Mouse (Mus musculus) gastrocnemius, postnatal 14 days (tissue): ENCODE measurements around the gene Acy3. TPM values are rescaled to one million over a fixed set of nuclear protein-coding genes. Genes with fewer than 3 reads are reported as not detected.
"Not testable (repeated sequence)": the region's sequence is repeated elsewhere in the genome, so short reads cannot be mapped to it uniquely, and the experiment has no call there.

Experiments
- DNase-seq: peaks from one replicate; pipeline ENCODE4 v3.0.0; 2021; ENCODE audit warnings: mixed read lengths
- intact Hi-C: fragments of 180-260 bp; cut with DNase I; formaldehyde crosslinking; loops from one replicate; pipeline ENCODE4 v1.15.1; 2025; ENCODE audit warnings: low total_unique reads
- total RNA-seq, 2 experiments: library from RNA; stranded (reverse); gene quantifications; 2 replicates each; pipeline ENCODE4 v1.2.3; 2021

Acy3 gene
- total RNA-seq, 2 experiments from 2014 or later, result 3.6 to 4.2 TPM

DNA sequence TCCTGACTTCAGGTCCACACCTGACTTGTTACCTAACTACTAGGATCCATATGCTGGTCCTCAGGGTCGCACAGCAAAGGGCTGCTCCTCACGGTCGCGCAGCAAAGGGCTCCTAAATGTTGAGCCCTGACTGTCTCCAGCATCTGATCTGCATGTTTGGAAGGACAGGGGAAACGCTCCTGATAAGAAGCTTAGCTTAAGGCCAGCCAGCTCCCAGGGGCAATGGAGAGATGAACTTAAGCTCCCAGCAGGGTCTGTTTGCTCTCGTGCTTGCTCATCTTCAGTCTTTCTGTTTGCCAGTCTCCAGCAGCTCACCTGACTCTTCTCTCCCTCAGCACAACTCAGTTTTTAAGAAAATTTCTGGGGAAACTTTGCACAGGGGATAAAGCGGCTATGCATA lies 46.3 kb downstream of the Acy3 start:
- intact Hi-C loops, result no loop called here
- DNase-seq, result no peak

DNA sequence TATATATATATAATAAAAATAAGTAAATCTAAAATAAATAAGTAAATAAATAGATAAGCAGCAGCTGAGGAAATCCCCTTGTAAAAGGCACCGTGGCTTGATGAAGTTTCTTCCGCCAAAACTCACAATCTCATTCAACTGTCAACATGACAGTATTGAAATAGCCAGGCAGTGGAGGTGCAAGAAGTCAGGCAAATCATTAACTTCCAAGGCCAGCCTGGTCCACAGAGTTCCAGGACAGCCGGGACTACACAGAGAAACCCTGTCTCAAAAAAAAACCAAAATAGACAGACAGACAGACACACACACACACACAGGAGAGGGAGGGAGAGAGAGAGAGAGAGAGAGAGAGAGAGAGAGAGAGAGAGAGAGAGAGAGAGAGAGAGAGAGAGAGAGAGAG lies 46.9 kb downstream of the Acy3 start:
- intact Hi-C loops, result no loop called here
- DNase-seq, result no peak

DNA sequence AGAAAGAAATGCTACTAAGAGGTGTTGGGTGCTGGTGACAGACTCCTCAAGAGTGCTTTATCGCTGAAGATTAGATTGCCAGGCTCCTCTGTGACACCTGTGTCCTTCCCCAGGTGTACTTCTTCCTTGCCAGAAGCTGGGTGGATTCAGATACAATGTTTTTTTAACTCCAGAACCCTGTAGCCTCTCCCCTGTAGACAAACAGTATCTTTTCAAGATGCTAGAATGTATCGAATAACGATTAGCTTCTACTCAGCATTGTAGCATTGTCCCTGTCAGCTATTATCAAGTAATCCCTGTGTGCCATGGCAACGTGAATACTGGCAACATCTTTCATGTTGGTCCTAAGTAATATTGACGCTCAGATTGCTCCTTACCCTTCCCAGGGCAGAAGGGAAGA lies 47.4 kb downstream of the Acy3 start:
- no peak for DNase-seq
- intact Hi-C loops, result no loop called here

DNA sequence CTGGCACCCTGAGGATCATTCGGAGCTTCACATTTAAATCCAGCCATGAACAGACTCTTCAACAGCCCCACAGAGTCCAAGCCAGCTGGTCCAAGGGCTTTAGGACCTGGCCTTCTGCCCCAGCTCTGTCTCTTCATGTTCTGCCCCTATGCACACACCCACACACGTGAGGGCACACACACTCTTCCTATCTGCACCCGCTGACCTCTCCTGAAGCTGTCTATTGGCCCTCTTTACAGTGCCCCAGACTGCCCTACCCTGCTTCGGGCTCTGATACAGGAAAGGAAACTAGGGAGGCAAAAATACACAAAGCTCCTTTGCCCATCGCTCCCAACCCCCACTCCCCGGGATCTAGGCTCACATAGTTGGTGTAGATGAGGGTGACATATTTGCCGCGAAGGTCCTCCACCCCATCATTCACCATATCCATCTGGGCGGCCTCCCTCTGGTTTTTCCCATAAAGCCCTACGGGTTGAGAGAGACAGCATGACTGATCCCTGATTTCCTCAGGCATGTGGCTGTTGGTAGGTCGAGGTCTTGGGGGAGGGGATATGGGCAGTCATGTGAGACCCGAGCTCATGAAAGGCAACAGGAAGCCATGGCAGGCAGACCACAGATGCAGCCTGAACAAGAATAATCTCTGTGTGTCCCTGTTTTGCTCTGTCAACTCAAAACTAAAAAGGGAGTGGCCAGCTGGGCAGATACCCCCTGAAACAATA lies 50.1 kb downstream of the Acy3 start:
- intact Hi-C loops, result no loop called here
- no peak for DNase-seq

- intact Hi-C loops, DNase-seq: not testable (repeated sequence)
Measured at GRCm38 (mm10) chr19:4037154-4037787, 50.9 kb downstream of the Acy3 start.

DNA sequence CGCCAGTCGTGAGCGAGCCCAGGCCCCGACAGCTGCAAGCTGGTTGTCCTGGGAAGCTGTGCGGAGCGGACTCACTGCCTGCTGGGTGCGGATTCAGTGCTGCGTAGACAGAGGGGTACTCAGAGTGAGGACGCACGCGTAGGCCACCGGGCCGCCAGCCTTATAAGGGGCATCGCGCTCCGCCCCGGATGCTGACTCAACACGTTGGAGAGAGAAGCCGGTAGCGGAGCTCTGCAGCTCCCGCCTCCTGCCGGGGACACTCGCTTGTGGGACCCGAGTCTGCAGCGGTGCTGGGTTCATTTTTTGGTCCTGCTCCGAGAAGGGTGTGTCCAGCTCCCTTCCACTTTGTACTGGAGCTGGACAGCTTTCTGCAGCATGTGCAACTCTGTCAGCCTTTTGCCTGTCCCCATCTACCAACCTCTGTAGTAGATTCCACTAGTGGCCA lies 51.4 kb downstream of the Acy3 start, which contains the start of gene Gstp1:
Gene Gstp1 (minus strand): TSS at position 198 of the 445 bp plus-strand sequence.
- intact Hi-C loops, result no loop called here
- DNase-seq, result peak; percentile 92

Other genes starting within 250 kb of the Acy3 start
- 10 to 100 TPM; 20.1 to 20.2 TPM for gene Kmt5b, start 219.1 kb upstream of the Acy3 start, total RNA-seq
- gene Chka, start 134.8 kb upstream of the Acy3 start, total RNA-seq, result 1 to 10 TPM; 3.5 to 4.5 TPM
- gene Tcirg1, start 79.4 kb upstream of the Acy3 start, total RNA-seq, result 1 to 10 TPM; 7.3 to 8.5 TPM
- 100 to 1,000 TPM; 206 to 256 TPM for gene Ndufs8, start 73.8 kb upstream of the Acy3 start, total RNA-seq
- 1 to 10 TPM; 2.1 to 2.5 TPM for gene Aldh3b1, start 56.8 kb upstream of the Acy3 start, total RNA-seq
- gene Unc93b1, start 51.4 kb upstream of the Acy3 start, total RNA-seq, result 10 to 100 TPM; 13.7 to 13.8 TPM
- not detected for gene Aldh3b3, start 27.9 kb upstream of the Acy3 start, total RNA-seq
- gene Aldh3b2, start 14.2 kb upstream of the Acy3 start, total RNA-seq, result under 1 TPM; 0.38 to 0.80 TPM
- gene Tbx10, start 6.2 kb downstream of the Acy3 start, total RNA-seq, result not detected
- gene Nudt8, start 14.0 kb downstream of the Acy3 start, total RNA-seq, result 10 to 100 TPM; 19.2 to 19.6 TPM
- gene Gm49405, start 14.1 kb downstream of the Acy3 start, total RNA-seq, result under 1 TPM; 0.18 to 0.31 TPM
- under 1 TPM; 0.57 to 0.84 TPM for gene Doc2g, start 16.7 kb downstream of the Acy3 start, total RNA-seq
- gene Ndufv1, start 26.2 kb downstream of the Acy3 start, total RNA-seq, result 100 to 1,000 TPM; 365 to 434 TPM
- gene Gstp1, start 51.4 kb downstream of the Acy3 start, total RNA-seq, result 100 to 1,000 TPM; 228 to 235 TPM
- 10 to 100 TPM; 72.8 to 85.9 TPM for gene Gstp2, start 59.5 kb downstream of the Acy3 start, total RNA-seq
- not detected for gene Gstp3, start 73.0 kb downstream of the Acy3 start, total RNA-seq
- not detected for gene Cabp2, start 95.0 kb downstream of the Acy3 start, total RNA-seq
- 10 to 100 TPM; 17.3 to 17.5 TPM for gene Cdk2ap2, start 110.6 kb downstream of the Acy3 start, total RNA-seq
- gene Pitpnm1, start 113.4 kb downstream of the Acy3 start, total RNA-seq, result 1 to 10 TPM; 3.7 to 4.2 TPM
- gene Aip, start 139.3 kb downstream of the Acy3 start, total RNA-seq, result 10 to 100 TPM; 51.4 to 57.9 TPM
- not detected for gene Gpr152, start 153.2 kb downstream of the Acy3 start, total RNA-seq
- under 1 TPM in 1 of 2 experiments, not detected in 1; 0.14 TPM for gene Cabp4, start 157.5 kb downstream of the Acy3 start, total RNA-seq
- gene Coro1b, start 162.0 kb downstream of the Acy3 start, total RNA-seq, result 10 to 100 TPM; 31.7 to 31.8 TPM
- gene Ptprcap, start 167.0 kb downstream of the Acy3 start, total RNA-seq, result under 1 TPM; 0.29 to 0.78 TPM
- gene Rps6kb2, start 176.8 kb downstream of the Acy3 start, total RNA-seq, result 10 to 100 TPM; 28.5 to 31.3 TPM
- gene Carns1, start 188.9 kb downstream of the Acy3 start, total RNA-seq, result 10 to 100 TPM; 23.4 to 27.5 TPM
- 1 to 10 TPM; 2.7 TPM for gene Tbc1d10c, start 204.7 kb downstream of the Acy3 start, total RNA-seq
- gene Ppp1ca, start 205.5 kb downstream of the Acy3 start, total RNA-seq, result 100 to 1,000 TPM; 266 to 269 TPM
- gene Rad9a, start 215.1 kb downstream of the Acy3 start, total RNA-seq, result 1 to 10 TPM; 3.1 to 3.4 TPM
- 1 to 10 TPM in 1 of 2 experiments, under 1 TPM in 1; 0.58 to 1.2 TPM for gene Clcf1, start 227.7 kb downstream of the Acy3 start, total RNA-seq
- gene AC109138.7, start 227.8 kb downstream of the Acy3 start, total RNA-seq, result not detected
- gene Pold4, start 245.3 kb downstream of the Acy3 start, total RNA-seq, result 10 to 100 TPM; 21.4 to 22.7 TPM